Mouse (Mus musculus): ENCODE results near the gene Atp5j2.

Gene Atp5j2

DNA sequence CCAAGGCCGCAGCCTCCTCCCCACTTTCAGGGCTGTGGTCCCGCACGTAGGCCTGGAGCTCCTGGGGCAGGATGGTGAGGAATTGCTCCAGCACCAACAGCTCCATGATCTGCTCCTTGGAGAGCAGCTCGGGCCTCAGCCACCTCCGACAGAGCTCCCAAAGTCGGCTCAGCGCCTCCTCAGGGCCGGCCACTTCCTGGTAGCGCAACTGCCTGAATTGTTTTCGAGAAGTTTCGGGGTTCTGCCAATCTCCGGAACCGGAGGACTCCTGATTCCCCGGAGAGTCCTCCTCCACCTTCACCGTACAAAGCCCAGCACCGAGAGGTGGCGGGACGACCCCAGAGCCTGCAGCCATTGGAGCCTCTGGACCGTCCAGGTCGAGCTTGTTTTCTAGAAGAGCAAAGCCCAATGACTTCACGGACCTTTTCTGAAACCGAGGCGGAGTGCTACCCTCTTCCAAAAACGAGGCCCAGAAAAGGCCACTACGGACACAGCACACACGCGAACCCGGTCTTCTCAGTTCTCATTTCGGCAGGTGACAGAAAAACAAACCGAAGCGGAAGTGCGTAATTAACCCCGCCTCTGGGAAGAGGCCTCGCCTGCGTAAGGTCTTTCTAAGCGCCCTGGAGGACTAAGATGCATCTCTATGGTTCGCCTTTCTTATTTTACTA is 9.6 kb upstream of the Atp5j2 start, which contains the start of gene Zkscan14:
Gene Zkscan14, minus strand, starts transcription at position 548 of the 671 bp plus-strand sequence.
- DNase-seq (ENCODE audit: low spot score), result peak; percentile 94

DNA sequence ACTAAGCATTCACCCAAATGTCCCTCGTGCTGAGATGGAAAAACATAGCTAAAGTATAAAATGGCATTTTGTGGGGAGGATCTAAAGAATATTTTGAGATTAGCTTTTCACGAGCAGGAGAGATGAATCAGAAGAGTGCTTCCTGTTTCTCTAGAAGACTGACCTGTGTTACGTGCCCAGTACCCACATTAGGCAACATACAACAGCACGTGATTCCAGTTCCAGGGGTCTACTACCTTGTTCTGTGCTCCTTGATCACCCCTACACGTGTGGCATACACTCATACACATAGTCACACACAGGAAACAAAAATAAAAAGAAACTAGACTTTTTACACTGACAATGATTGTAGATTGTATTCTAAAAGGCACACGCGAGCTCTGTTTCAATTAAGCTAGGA is 8.5 kb upstream of the Atp5j2 start:
- DNase-seq (ENCODE audit: low spot score), result no peak

DNA sequence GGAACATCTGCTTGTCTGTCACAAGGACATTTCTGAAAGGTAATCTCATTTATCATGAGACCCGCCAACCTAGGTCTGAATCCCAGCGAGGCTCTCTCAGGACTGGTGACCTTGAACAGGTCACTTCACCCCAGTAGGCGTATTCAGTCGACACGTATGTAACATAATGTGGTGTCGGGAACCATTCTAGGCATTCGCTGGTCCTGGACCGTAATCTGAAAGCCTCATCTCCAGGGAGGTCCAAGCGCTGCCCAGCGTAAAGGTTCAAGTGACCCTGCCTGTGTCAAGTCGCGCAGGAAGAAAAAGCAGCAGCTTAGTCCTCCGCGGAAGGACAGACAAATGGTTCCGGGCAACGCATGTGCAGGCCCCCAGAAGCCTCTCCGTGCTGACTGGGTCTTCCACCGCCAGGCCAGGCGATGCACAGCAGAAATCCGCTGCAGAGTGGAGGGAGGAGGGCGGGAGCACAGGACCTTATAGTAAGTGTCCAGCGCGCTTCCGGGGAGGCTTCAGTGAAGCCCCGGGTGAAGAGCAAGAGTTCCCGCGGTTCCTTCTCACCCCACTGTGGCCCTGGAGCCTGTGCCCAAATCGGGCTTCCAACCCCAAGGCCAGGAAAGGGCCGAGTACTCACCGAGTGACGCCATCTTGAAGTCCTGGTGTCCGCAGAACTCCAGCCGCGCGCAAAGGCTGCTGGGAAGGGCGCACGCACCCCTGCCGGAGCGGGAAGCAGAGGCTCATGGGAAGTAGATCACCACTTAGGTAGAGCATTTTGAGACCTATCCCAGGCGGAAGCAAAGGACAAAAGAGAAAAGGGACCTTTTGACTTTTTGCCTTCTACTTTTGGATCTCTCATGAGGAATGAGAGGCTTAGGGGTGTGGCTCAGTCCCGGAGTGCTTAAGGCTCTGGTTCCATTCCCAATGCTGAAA is 725 bp downstream of the Atp5j2 start:
- DNase-seq (ENCODE audit: low spot score), result peak; percentile 94

DNA sequence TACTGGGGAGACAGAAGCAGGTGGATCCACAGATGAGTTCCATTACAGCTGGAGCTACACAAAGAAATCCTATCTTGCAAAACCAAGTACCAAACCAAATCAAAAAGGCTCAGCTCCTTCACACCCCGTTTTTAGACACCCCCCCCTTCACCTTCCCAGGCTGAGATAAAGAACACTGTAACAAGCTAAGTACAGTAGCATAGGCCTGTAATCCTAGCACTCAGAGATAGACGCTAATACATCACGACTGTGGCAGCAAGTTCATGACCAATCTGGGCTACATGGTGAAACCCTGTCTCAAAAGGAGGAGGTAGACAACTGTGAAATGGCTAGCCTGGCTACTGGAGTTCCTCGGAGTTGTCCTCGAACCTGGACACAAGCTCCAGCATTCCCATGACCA is 1.5 kb downstream of the Atp5j2 start:
- no peak for DNase-seq (ENCODE audit: low spot score)

DNA sequence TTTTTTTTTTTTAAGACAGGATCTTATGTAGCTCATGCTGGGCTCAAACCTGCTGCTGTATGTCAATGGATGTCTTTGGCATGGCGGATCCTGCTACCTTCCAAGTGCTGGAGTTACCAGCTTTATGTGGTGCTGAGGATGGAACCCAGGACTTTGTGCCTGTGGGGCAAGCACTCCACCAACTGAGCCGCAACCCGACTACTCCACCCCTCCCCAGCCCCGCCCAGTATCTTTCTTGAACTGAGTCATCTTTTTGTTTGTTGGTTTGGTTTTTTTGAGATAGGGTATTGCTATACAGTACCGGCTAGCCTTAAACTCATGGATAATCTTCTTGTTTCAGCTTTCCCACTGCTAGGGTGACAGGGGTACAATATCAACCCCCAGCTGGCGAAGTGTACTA is 2.4 kb downstream of the Atp5j2 start:
- DNase-seq (ENCODE audit: low spot score), result no peak

DNA sequence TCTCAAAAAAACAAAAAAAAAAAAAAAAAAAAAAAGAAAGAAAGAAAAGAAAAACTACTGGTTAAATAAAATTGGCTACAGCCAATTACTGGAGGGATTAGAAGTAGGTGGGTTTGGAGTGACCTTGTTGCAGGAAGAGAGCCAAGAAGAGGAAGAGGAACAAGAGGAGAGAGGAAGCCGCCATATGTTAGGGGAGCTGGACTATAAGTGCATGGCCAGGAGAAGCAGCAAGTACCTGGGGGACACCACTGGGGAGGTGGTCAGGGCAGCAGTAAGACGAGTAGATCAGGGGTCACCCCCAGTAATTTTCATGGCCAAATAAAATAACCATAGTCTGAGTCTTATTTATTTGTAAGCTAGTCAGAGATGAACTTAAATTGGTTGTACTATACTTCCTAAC is 6.6 kb downstream of the Atp5j2 start:
- DNase-seq (ENCODE audit: low spot score), result no peak

DNA sequence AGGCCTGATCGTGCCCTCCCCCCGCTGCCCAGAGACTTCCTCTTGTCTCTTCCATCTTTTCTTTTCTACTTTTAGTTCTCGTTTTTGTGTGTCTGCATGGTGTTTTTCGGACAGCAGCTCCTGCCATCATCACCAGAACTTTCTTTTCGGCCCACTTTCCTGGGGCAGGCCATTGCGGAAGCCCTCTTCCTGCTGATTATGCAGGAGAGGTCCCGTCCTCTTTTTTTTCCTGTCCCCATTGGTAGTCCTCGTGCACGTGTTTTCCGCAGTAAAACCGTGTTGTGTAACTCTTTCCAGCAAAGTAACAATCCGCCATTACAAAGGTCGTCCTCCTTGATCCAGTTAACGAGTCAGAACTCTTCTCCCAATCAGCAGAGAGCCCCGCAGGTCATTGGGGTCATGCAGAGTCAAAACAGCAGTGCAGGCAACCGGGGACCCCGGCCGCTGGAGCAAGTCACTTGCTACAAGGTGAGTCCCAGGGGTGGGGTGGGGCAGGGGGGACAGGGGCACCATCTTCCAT is 13.3 kb downstream of the Atp5j2 start:
- DNase-seq (ENCODE audit: low spot score), result no peak

DNA sequence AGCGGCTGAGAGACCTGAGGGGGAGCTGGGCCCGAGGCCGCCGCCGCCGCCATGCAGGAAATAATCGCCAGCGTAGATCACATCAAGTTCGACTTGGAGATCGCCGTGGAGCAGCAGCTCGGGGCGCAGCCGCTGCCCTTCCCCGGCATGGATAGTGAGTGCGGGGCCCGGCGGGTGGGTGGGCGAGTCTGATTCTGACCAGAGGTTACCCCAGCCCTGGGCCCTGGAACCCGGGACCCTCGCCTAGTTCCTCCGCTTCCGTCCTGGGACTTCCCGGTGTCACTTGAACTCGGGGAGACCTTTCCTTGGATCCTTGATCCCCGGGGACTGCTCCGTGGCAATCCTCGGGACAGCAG is 24.6 kb downstream of the Atp5j2 start:
- DNase-seq (ENCODE audit: low spot score), result no peak

DNA sequence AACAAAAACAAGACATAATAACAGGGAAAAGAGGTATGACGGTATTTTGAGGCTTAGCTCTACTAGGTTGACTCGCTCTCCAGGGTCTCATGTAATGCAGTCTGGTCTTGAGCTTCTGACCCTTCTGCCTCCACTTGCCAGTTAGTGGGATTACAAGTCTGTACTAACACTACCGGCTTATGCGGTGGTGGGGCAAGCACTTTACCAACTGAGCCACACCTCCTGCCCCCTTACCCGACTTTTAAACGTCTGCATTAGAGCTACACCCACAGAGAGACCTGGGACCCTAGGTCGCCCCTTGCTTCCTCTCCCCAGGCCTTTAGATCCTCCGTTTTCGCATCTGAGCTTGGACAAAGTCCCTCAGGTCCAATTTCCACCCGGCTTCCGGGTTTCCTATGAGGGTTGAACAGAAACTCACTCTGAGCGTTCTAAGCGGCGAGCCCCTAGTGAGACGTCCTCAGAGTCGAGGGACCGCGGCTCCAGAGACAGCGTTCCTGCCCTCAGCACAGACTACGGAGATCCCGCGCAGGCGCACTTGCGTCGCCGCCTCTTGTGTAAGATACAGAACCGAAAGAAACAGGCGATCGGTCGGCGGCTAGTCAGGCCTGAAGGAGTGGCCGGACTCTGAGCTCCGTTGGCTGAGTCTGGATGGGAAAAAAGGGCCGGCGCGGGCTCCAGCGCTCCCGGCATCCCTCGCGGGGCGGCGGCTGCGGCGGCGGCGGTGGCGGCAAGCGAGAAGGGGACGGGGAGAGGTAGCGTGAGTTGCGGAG is 25.1 kb downstream of the Atp5j2 start, which contains the start of the genes Ptcd1 and Cpsf4:
Gene Ptcd1, minus strand, starts transcription at position 573 of the 770 bp plus-strand sequence.
Gene Cpsf4, plus strand, starts transcription at position 678 of the 770 bp plus-strand sequence.
- DNase-seq (ENCODE audit: low spot score), result peak; percentile 100

DNA sequence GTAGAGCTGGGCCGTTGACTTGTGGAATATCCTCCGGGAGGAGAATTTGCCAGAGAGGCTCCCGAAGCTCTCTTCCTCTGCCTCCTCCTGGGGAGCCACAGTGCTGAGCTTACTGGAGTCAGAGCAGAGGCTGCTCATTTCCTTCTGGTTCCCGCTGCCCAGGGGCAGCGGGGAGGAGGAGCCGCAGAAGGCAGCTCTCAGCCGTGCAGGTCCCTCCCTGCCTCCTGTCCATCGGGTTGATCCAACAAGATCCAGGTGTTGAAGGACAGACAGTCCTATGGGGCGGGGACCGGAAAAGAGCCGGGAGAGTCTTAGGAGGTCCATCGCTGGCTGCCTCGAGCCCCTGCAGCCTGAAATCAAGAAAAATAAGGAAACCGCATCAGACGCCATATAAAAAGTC is 26.7 kb downstream of the Atp5j2 start:
- no peak for DNase-seq (ENCODE audit: low spot score)

DNA sequence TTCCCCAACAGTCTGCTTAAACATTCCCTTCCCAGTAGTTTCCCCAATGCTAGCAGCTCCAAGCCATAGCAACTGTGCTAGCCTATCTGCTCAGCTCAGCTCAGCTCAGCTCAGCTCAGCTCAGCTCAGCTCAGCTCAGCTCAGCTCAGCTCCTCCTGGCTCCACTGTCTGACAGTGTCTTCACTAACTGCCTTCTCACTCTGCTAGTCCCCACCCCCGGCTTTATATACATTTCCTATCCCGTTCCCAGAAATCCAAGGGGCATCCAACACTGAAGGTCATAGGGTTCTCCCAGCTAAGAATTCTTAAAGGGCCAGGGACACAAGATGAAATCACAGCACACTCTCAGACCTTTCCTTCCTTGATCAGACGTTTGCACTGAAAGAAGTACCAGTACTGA is 27.2 kb downstream of the Atp5j2 start:
- DNase-seq (ENCODE audit: low spot score), result no peak

DNA sequence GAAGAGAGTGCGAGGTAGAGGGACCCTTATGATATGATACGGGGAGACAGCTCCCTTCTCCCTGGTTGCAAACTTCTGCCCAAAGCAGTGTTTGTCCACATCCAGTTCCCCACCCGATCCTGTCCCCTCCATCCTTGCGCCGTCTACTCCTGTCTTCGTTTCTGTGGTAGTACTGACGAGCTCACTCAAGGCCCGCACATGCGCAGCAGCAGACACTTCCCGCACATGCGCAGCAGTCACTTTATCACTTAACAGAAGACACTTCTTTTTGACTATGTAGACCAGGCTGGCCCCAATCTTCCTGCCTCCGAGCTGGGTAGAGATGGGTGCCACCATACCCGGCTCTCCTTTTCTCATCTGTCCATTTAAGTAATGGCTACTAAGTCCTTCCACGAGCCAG is 30.5 kb downstream of the Atp5j2 start:
- DNase-seq (ENCODE audit: low spot score), result no peak

DNA sequence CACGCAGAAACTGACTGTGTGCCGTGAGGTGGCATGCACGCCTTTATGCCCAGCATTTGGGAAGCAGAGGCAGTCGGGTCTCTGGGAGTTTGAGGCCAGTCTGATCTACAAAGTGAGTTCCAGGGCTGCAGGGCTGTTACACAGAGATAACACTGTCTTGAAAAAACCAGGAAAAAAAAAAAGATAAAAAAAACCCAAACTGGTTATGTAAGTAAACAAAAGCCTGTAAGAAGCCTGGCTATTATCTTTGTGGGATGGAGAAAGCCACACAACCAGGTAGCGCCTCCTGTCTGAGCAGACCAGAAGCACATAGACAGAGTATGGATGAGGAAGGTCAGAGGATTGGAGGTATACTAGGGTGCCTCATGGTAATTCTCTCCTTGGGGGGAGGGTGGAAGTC is 39.2 kb downstream of the Atp5j2 start:
- no peak for DNase-seq (ENCODE audit: low spot score)

DNA sequence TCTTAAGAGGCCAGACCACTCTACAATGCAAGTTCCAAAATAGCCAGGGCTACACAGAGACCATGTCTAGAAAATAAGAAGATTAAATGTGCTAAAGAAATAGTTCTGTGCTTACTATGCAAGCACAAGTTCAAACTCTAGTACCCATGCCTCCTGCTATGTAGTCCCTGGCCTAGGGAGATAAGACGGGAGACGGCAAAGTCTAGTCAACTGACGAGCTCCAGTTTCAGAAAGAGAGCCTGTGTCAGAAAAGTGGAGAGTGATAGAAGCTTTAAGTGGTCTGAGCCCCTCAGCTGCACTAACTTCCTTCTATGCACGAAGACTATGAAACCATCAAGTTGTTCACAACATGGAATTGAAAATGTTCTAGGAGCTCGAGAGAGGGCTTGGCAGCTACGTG is 42.6 kb downstream of the Atp5j2 start:
- DNase-seq (ENCODE audit: low spot score), result no peak

DNA sequence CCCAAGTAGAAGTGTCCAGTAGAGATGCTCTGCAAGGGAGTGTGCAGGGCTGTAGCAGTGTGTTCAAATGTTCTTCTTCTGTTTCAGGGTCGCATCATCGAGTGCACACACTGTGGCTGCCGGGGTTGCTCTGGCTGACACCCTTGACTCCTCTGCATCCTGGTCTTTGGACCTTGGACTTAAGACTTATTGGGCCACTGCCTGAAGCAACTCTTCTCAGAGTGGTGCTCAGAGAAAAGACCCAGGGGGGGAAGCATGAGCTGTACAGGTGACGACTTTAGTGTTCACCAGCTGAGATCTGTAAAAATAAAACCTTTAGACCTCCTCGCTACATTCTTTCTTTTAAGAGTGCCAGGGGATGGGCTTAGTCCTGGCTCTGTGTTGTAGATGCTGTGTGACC is 44.1 kb downstream of the Atp5j2 start:
- no peak for DNase-seq (ENCODE audit: low spot score)

DNA sequence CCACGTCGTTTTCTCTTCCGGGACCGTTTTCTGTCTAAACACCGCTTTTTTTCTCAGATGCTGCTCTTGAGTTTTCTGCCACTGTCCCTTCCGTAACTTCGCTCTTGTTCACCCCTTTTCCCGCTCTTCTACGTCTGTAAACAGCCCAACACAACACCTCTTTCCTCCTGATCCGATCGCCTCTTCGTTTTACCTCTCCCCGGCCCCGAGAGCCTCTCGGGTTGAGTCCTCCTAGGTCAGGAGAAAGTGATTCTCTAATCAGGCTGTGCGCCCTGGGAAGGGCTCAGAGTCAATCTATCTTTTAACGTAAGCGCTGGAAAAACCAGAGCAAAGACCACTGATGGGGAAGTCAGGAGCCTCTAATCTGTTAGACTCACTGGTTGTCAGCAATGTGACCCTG is 51.3 kb downstream of the Atp5j2 start:
- DNase-seq (ENCODE audit: low spot score), result peak; percentile 20

DNA sequence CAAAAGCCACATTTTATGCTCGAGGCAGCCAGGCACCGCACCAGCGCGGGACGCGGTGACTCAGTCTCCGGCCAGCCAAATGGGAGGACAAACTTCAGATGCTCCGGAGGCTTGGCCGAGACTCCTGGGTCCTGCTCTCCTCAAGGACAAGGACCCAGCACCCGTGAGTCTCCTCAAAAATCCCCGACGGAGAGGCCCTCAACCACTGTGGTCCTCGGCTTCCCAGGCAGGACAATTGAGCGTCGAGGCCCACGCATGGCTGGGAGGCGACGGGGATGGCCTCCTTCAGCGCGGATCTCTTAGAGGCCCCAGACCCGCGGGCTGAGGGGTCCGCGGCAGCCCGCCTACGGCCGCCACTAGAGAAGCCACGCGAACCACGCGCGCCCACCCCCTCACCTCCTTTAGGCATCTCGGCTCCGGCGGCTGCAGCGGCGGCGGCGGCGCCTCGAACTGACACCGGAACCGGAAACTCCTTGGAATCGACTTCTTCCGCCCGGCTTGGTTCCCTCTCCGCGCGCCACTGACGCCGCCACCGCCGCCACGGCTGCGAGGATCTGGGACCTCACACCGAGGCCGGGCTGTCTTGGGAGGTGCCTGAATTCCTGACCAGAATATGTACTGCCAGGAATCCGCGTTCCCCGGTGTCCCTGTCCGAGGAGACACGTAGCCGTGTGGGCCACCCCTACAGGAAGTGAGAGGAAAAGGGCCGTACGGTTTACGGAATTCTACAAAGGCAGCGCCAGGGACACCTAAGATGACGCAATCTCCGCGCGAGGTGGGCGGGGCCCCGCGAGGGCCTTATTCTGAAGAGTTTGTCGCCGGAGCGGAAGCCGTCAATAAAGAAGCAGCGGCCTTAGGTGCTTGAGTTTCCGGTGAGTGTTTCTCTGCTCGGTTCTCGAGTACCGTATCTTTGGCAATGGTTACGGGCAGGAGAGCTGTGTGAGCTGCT is 52.0 kb downstream of the Atp5j2 start, which contains the start of the genes Pdap1 and Bud31:
Gene Pdap1, minus strand, starts transcription at position 668 of the 949 bp plus-strand sequence.
Gene Bud31, plus strand, starts transcription at position 792 of the 949 bp plus-strand sequence.
- peak; percentile 96 for DNase-seq (ENCODE audit: low spot score)

DNA sequence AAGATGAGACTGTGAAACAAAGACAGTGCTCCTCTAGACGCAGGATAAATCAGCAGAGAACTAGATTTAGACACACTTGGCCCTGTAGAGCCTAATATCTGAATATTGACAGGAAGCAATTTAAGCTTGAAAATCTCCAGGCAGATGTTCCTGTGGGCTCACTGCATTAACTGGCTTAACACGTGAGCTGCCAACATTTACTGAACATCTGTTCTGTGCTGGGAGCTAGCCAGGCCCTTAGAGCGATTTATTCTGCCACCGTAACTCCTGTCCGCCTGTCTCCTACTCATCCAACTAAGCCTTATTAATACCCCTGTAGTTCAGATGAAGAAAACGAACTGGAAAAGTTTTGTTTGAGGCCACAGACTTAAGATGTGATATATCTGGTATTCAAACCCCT is 53.0 kb downstream of the Atp5j2 start:
- DNase-seq (ENCODE audit: low spot score), result peak; percentile 28
